ENCODE assay signal across 10 mouse cellular contexts in genomic region chr2:146279430-146280220, GRCm38 (mm10). TPM values are rescaled to one million over a fixed set of nuclear protein-coding genes. Genes with fewer than 3 reads are reported as not detected.
A peak's percentile ranks its signal among the peaks of the same experiment; 100 is the strongest.
DNase-seq lines count a peak whose midpoint lies in the region; ATAC-seq and TF ChIP-seq lines count a peak whose summit lies in the region.
"Had no signal": no experiment of that assay in that cellular context is flagged by ENCODE, and none has a peak within 500 bp of the region (broad histone marks: within the 10 kb centered on the region; RNA-seq: fewer than 3 reads in every experiment).

No protein-coding gene starts in this region.

- no peak for TF ChIP-seq CTCF in lung, adult 2 months (IDR thresholded peaks at IDR 0.05; ENCODE audit: insufficient read depth, low read length)
- no peak for TF ChIP-seq CTCF in lung, postnatal 0 days (IDR thresholded peaks at IDR 0.05)

- H3K9me3 ChIP-seq in hindbrain, embryonic 12.5 days (replicated peaks): no peaks in the 10 kb centered on the region
- H3K9me3 ChIP-seq in neural tube, embryonic 14.5 days (ENCODE audit: control insufficient read depth, low read length): no peaks in the 10 kb centered on the region
- no peaks in the 10 kb centered on the region for H3K9me3 ChIP-seq in lung, postnatal 0 days (ENCODE audit: low read length)

- no peak overlapping the region for H3K4me3 ChIP-seq in hindbrain, embryonic 12.5 days
- H3K4me3 ChIP-seq in neural tube, embryonic 14.5 days (ENCODE audit: low read depth, low read length): no peak overlapping the region
- no peak overlapping the region for H3K4me3 ChIP-seq in lung, adult 2 months (replicated peaks; ENCODE audit: extremely low read depth, low read depth, low read length)
- H3K4me3 ChIP-seq in lung, postnatal 0 days (ENCODE audit: low read depth, low read length): no peak overlapping the region

- no peak for TF ChIP-seq EP300 in lung, postnatal 0 days (IDR thresholded peaks at IDR 0.05)

- peak; percentile 85 for ATAC-seq in hindbrain, embryonic 12.5 days (ENCODE audit: low FRiP score)
- ATAC-seq in neural tube, embryonic 14.5 days (ENCODE audit: low read depth): peak; percentile 82
- no peak for ATAC-seq in lung, postnatal 0 days
- ATAC-seq in granulocyte monocyte progenitor cell, adult 5-6 weeks (replicated peaks; ENCODE audit: poor library complexity, severe bottlenecking): no peak
- ATAC-seq: inflammation-experienced regulatory T-cells, adult 6 months had no signal

- peaks cover 29% of the 10 kb centered on the region for H3K4me1 ChIP-seq in hindbrain, embryonic 12.5 days
- H3K4me1 ChIP-seq in neural tube, embryonic 14.5 days (ENCODE audit: control insufficient read depth, insufficient read depth, low read length): peaks cover 17% of the 10 kb centered on the region; the same call in 1 of the 2 replicates
- no peaks in the 10 kb centered on the region for H3K4me1 ChIP-seq in lung, adult 2 months (ENCODE audit: control insufficient read depth, insufficient read depth, low read length)
- H3K4me1 ChIP-seq in lung, postnatal 0 days (ENCODE audit: insufficient read depth, low read depth, low read length): no peaks in the 10 kb centered on the region

- no peak overlapping the region for H3K9ac ChIP-seq in hindbrain, embryonic 12.5 days
- no peak overlapping the region for H3K9ac ChIP-seq in neural tube, embryonic 14.5 days (replicated peaks; ENCODE audit: low read depth, low read length)
- no peak overlapping the region for H3K9ac ChIP-seq in lung, postnatal 0 days (replicated peaks; ENCODE audit: low read depth)

- peak overlapping the region; percentile 17 for H3K4me2 ChIP-seq in hindbrain, embryonic 12.5 days (replicated peaks)
- H3K4me2 ChIP-seq in neural tube, embryonic 14.5 days (ENCODE audit: low read depth, low read length): peak overlapping the region; percentile 2; the same call in 1 of the 2 replicates
- no peak overlapping the region for H3K4me2 ChIP-seq in lung, postnatal 0 days (replicated peaks; ENCODE audit: low read depth, low read length)

- DNase-seq in left cerebral cortex, postnatal 4 days: peak; percentile 95
- DNase-seq in left cerebral cortex, adult 9 months (ENCODE audit: low spot score in 2 of 2): no peak
- DNase-seq in cerebellum, postnatal 25 days: peak; percentile 70 to 76
- DNase-seq in lung, adult 2 months: no peak
- DNase-seq in lung, postnatal 0 days (ENCODE audit: low spot score): no peak

- WGBS in hindbrain, embryonic 12.5 days: 35% methylated on average over 24 of the region's 24 CpGs
- 18% methylated on average over 24 of the region's 24 CpGs for WGBS in neural tube, embryonic 14.5 days
- 79% methylated on average over 24 of the region's 24 CpGs for WGBS in lung, adult 2 months
- WGBS in lung, postnatal 0 days: 74% methylated on average over 24 of the region's 24 CpGs

- no peaks in the 10 kb centered on the region for H3K27me3 ChIP-seq in hindbrain, embryonic 12.5 days
- H3K27me3 ChIP-seq in neural tube, embryonic 14.5 days (ENCODE audit: control insufficient read depth, insufficient read depth, low read length): no peaks in the 10 kb centered on the region
- H3K27me3 ChIP-seq in lung, postnatal 0 days (replicated peaks; ENCODE audit: insufficient read depth, low read length): no peaks in the 10 kb centered on the region

- H3K36me3 ChIP-seq in hindbrain, embryonic 12.5 days: no peaks in the 10 kb centered on the region
- H3K36me3 ChIP-seq in neural tube, embryonic 14.5 days (ENCODE audit: control insufficient read depth, insufficient read depth, low read length): no peaks in the 10 kb centered on the region
- H3K36me3 ChIP-seq in lung, postnatal 0 days (ENCODE audit: insufficient read depth, low read length): no peaks in the 10 kb centered on the region; the same call in 1 of the 2 replicates

- intact Hi-C loops in left cerebral cortex, postnatal 4 days (cut with DNase I): no loop called here

- H3K27ac ChIP-seq in hindbrain, embryonic 12.5 days: peak overlapping the region; percentile 84
- peak overlapping the region; percentile 48; the same call in 1 of the 2 replicates for H3K27ac ChIP-seq in neural tube, embryonic 14.5 days (ENCODE audit: low read depth, low read length)
- no peak overlapping the region for H3K27ac ChIP-seq in lung, postnatal 0 days (ENCODE audit: low read length)

- no peak for TF ChIP-seq POLR2A in lung, adult 2 months (IDR thresholded peaks at IDR 0.05; ENCODE audit: borderline replicate concordance, extremely low read depth, low read depth, low read length)

RNA-seq across cellular contexts. Expression of gene Insm1, which starts 57.9 kb away (rescaled TPM):
- 10 to 100 TPM; 11.6 to 14.7 TPM for total RNA-seq in left cerebral cortex, postnatal 4 days (2021)
- polyA plus RNA-seq in hindbrain, embryonic 12.5 days (2016; fragmentation: Nextera tagmentation; extraction: Ambion mirVana): 7.0 and 8.5 TPM in 2 replicates
- polyA plus RNA-seq in neural tube, embryonic 14.5 days (2014; fragmentation: Nextera tagmentation; extraction: Ambion mirVana): 1.4 and 1.8 TPM in 2 replicates
- 0.15 and 0.51 TPM in 2 replicates for polyA plus RNA-seq in lung, adult 2 months (2012; rRNA removed)
- polyA plus RNA-seq in lung, postnatal 0 days (2015; fragmentation: Nextera tagmentation; extraction: Ambion mirVana): 0.06 TPM in 1 of 2 replicates, not detected in the other
- total RNA-seq in granulocyte monocyte progenitor cell, adult 5-6 weeks (2014; fragmentation: Nextera tagmentation): not detected in 2 replicates
- not detected in 2 replicates for total RNA-seq in granulocyte monocyte progenitor cell, adult 5-6 weeks (2017)
- total RNA-seq: gastrocnemius, adult 18-20 months had no signal
- polyA plus RNA-seq: inflammation-experienced regulatory T-cells, adult 6 months had no signal

Comparison
In these comparisons a context has a peak if more than half of its experiments do, and no peak if none do; other contexts are left out.
1. DNase-seq: peak in left cerebral cortex, postnatal 4 days (single experiment) and cerebellum, postnatal 25 days (2 of 2); none in left cerebral cortex, adult 9 months (0 of 2), lung, adult 2 months (single experiment) and lung, postnatal 0 days (single experiment).
2. ATAC-seq: peak in hindbrain, embryonic 12.5 days (single experiment) and neural tube, embryonic 14.5 days (single experiment); none in lung, postnatal 0 days (single experiment) and granulocyte monocyte progenitor cell, adult 5-6 weeks (single experiment).